Mouse (Mus musculus) thymus, adult 2 months (tissue): ENCODE data around the gene Gpalpp1.

Experiments
- CTCF ChIP-seq: fragments of 200-500 bp; IDR thresholded peaks from 2 replicates; pipeline ENCODE4 v1.5.1; 2012; ENCODE audit warnings: mild to moderate bottlenecking, control low read depth, low read length, moderate library complexity, borderline replicate concordance; ENCODE audit not compliant: control insufficient read depth, poor library complexity, insufficient read depth; ENCODE audit errors: extremely low read depth
- POLR2A ChIP-seq: fragments of 200-500 bp; IDR thresholded peaks from 2 replicates; pipeline ENCODE4 v1.6.1; 2012; ENCODE audit warnings: mild to moderate bottlenecking, low read length, control low read depth, moderate library complexity; ENCODE audit not compliant: control insufficient read depth, poor library complexity, insufficient read depth; ENCODE audit errors: extremely low read depth

- TF ChIP-seq CTCF (no peak), POLR2A (no peak; the same call in none of the 2 replicates)
Measured at GRCm38 (mm10) chr14:76110396-76111221, at the start of gene Gpalpp1, which contains the start of gene Nufip1.
